Mouse (Mus musculus): ENCODE results near the gene Depdc1b. TPM values are rescaled to one million over a fixed set of nuclear protein-coding genes. Genes with fewer than 3 reads are reported as not detected.
A peak's percentile ranks its signal among the peaks of the same experiment; 100 is the strongest.

Gene Depdc1b
- polyA plus RNA-seq, 1 experiment from 2014 or later: 7.3 TPM

DNA sequence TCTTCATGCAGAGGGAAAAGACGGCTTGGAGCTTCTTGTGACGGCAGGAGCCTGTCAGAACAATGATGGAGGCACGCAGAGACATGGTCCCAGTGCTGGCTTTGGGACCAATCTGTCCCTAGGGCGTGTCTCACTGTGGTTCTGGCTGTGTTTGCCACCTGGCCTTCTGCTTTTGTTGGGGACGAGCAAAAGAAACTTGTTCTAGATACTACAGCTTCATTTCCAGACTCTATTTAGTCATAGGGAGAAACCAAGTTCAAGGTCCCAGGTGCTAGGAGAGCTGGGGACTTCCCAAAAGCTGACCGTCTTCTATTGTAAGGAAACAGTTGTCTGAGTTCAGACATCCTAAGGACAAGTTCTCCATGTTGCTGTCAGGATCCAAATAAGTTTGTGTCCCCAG lies 21.2 kb downstream of the Depdc1b start:
- H3K4me2 ChIP-seq (ENCODE audit: low read length): no peak overlapping the region
- DNase-seq (ENCODE audit: low spot score) (no peak), ATAC-seq (replicated peaks; ENCODE audit: low FRiP score, low TSS enrichment, low read depth) (no peak)
- H3K4me3 ChIP-seq (ENCODE audit: low read depth, low read length): no peak overlapping the region
- no peak overlapping the region for H3K27ac ChIP-seq (ENCODE audit: low read depth)
- H3K4me1 ChIP-seq (replicated peaks; ENCODE audit: control insufficient read depth, insufficient read depth, low read length): peaks cover 3% of the 10 kb centered on the region; the same call in 1 of the 2 replicates
- no peaks in the 10 kb centered on the region for H3K9me3 ChIP-seq (ENCODE audit: control insufficient read depth, low read length)
- H3K36me3 ChIP-seq (ENCODE audit: control insufficient read depth, insufficient read depth, low read length): no peaks in the 10 kb centered on the region
- no peaks in the 10 kb centered on the region for H3K27me3 ChIP-seq (replicated peaks; ENCODE audit: control insufficient read depth, insufficient read depth, low read length)
- H3K9ac ChIP-seq (ENCODE audit: low read length): no peak overlapping the region
- WGBS: 92% methylated on average over 6 of the region's 6 CpGs

DNA sequence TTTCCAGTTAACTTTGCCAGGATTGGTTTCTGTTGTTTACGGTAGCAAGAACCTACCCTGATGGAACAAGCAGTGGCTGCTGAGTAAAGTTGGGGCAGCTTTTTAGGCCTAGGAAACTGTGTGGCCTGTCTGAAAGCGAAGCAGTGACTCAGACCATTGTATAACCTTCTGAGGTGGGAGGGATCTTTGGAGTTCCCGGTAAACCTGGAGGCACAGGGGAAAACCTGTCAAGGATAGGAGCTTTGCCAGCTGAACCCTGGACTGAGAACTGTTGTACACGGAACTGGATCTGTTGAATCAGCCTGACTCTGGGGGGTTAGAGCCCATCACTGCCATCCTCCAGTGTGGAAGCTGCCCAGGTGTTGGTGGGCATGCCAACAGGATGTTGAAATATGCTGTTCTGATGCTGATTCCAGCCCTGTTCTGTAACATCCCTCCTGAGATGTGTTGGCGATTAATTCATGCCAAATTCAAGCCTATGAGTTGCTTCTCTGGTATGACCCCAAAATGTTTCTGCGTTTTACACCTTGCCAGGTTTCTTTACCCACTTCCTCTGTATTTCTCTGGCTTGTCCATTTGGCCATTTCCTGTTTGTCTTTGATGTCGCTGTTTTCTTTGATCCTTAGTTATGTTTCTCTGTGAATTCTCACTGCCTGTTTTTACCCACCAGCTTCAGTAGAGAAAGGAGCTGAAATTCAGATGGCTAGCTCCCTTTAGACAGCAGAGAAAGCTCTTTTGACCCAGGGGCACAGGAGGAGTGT lies 22.1 kb downstream of the Depdc1b start:
- 66% methylated on average over 7 of the region's 7 CpGs for WGBS
- ATAC-seq (replicated peaks; ENCODE audit: low FRiP score, low TSS enrichment, low read depth) (no peak), DNase-seq (ENCODE audit: low spot score) (no peak)
- H3K9me3 ChIP-seq (ENCODE audit: control insufficient read depth, low read length): no peaks in the 10 kb centered on the region
- H3K4me3 ChIP-seq (ENCODE audit: low read depth, low read length): no peak overlapping the region
- no peaks in the 10 kb centered on the region for H3K36me3 ChIP-seq (ENCODE audit: control insufficient read depth, insufficient read depth, low read length)
- peaks cover 3% of the 10 kb centered on the region; the same call in 1 of the 2 replicates for H3K4me1 ChIP-seq (replicated peaks; ENCODE audit: control insufficient read depth, insufficient read depth, low read length)
- H3K9ac ChIP-seq (ENCODE audit: low read length): no peak overlapping the region
- H3K27me3 ChIP-seq (replicated peaks; ENCODE audit: control insufficient read depth, insufficient read depth, low read length): no peaks in the 10 kb centered on the region
- H3K4me2 ChIP-seq (ENCODE audit: low read length): no peak overlapping the region
- H3K27ac ChIP-seq (ENCODE audit: low read depth): no peak overlapping the region

DNA sequence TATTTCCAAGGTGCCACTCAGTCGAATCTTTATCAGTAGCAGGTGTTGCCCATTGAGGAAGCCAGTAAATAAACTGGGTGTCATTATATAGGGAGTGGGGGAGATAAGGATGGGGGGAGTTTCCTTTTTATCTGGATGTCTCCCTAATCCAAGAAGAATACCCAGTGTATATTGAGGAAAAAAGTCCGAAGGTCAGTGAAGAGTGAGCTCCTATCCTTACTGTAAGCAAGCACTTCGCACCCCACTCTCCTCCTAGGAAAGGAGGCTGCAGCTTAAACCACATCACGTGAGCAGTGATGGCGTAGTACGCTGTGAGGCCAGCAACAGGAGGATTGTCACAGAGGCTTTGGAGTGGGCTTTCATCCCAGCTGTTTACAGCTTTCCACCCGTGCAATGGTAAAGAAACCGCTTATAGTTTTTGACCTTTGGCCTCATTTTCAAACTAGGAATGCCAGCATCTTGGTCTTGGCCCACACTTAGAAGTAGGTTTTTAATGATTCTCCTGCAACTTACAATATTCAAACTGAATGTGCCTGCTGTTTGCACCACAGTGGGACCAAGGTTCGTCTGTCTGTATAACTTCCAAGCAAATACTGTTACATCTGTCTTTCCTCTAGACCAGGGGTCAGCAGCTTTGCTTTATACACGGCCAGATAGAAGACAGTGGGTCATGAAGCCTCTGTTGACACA lies 23.9 kb downstream of the Depdc1b start:
- ATAC-seq (replicated peaks; ENCODE audit: low FRiP score, low TSS enrichment, low read depth) (peak; percentile 60), DNase-seq (ENCODE audit: low spot score) (no peak)
- H3K27ac ChIP-seq (ENCODE audit: low read depth): no peak overlapping the region
- 59% methylated on average over 10 of the region's 10 CpGs for WGBS
- H3K9me3 ChIP-seq (ENCODE audit: control insufficient read depth, low read length): no peaks in the 10 kb centered on the region
- H3K4me2 ChIP-seq (ENCODE audit: low read length): no peak overlapping the region
- no peaks in the 10 kb centered on the region for H3K27me3 ChIP-seq (replicated peaks; ENCODE audit: control insufficient read depth, insufficient read depth, low read length)
- no peak overlapping the region for H3K4me3 ChIP-seq (ENCODE audit: low read depth, low read length)
- no peaks in the 10 kb centered on the region for H3K36me3 ChIP-seq (ENCODE audit: control insufficient read depth, insufficient read depth, low read length)
- H3K4me1 ChIP-seq (replicated peaks; ENCODE audit: control insufficient read depth, insufficient read depth, low read length): peaks cover 2% of the 10 kb centered on the region; the same call in 1 of the 2 replicates
- no peak overlapping the region for H3K9ac ChIP-seq (ENCODE audit: low read length)

- no peak overlapping the region for H3K4me3 ChIP-seq (ENCODE audit: low read depth, low read length)
- WGBS: 82% methylated on average over 7 of the region's 7 CpGs
- ATAC-seq (replicated peaks; ENCODE audit: low FRiP score, low TSS enrichment, low read depth) (no peak), DNase-seq (ENCODE audit: low spot score) (no peak)
- H3K36me3 ChIP-seq (ENCODE audit: control insufficient read depth, insufficient read depth, low read length): no peaks in the 10 kb centered on the region
- H3K27ac ChIP-seq (ENCODE audit: low read depth): no peak overlapping the region
- H3K9me3 ChIP-seq (ENCODE audit: control insufficient read depth, low read length): no peaks in the 10 kb centered on the region
- no peak overlapping the region for H3K9ac ChIP-seq (ENCODE audit: low read length)
- no peaks in the 10 kb centered on the region; the same call in 1 of the 2 replicates for H3K4me1 ChIP-seq (replicated peaks; ENCODE audit: control insufficient read depth, insufficient read depth, low read length)
- no peaks in the 10 kb centered on the region for H3K27me3 ChIP-seq (replicated peaks; ENCODE audit: control insufficient read depth, insufficient read depth, low read length)
- H3K4me2 ChIP-seq (ENCODE audit: low read length): no peak overlapping the region
Observed at GRCm38 (mm10) chr13:108341585-108341984, 25.5 kb downstream of the Depdc1b start.

DNA sequence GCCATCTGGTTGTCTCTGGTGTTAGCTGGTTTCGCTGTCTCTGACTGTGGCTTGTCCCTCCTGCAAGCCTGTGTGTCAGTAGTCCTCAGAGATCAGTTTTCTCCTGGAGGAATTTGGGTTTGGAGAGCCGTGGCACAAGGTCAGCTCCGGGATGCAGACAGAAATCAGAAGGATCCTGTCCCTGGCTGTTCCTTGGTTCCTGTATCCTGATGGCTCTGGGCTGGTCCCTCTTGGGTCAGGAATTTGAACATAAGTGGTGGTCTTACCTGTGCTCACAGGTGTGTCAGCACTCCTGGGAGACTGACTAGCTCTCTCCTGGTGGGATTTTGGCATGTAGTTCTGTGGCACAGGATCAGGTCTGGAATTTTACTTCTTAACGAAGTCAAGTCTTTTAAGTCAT lies 29.6 kb downstream of the Depdc1b start:
- Histone ChIP-seq H3K4me2 (ENCODE audit: low read length) (no peak overlapping the region), H3K27ac (ENCODE audit: low read depth) (no peak overlapping the region), H3K4me1 (replicated peaks; ENCODE audit: control insufficient read depth, insufficient read depth, low read length) (no peaks in the 10 kb centered on the region), H3K4me3 (ENCODE audit: low read depth, low read length) (no peak overlapping the region), H3K9ac (ENCODE audit: low read length) (no peak overlapping the region), H3K36me3 (ENCODE audit: control insufficient read depth, insufficient read depth, low read length) (no peaks in the 10 kb centered on the region), H3K9me3 (ENCODE audit: control insufficient read depth, low read length) (no peaks in the 10 kb centered on the region), H3K27me3 (replicated peaks; ENCODE audit: control insufficient read depth, insufficient read depth, low read length) (no peaks in the 10 kb centered on the region)
- 80% methylated on average over 4 of the region's 4 CpGs for WGBS
- ATAC-seq (replicated peaks; ENCODE audit: low FRiP score, low TSS enrichment, low read depth) (no peak), DNase-seq (ENCODE audit: low spot score) (no peak)

GRCm38 (mm10) chr13:108347016-108347415 lies 30.9 kb downstream of the Depdc1b start:
- 48% methylated on average over 4 of the region's 4 CpGs for WGBS
- Histone ChIP-seq H3K27ac (ENCODE audit: low read depth) (no peak overlapping the region), H3K36me3 (ENCODE audit: control insufficient read depth, insufficient read depth, low read length) (no peaks in the 10 kb centered on the region), H3K27me3 (replicated peaks; ENCODE audit: control insufficient read depth, insufficient read depth, low read length) (no peaks in the 10 kb centered on the region), H3K4me1 (replicated peaks; ENCODE audit: control insufficient read depth, insufficient read depth, low read length) (no peaks in the 10 kb centered on the region), H3K9me3 (ENCODE audit: control insufficient read depth, low read length) (no peaks in the 10 kb centered on the region), H3K4me3 (ENCODE audit: low read depth, low read length) (no peak overlapping the region), H3K9ac (ENCODE audit: low read length) (no peak overlapping the region), H3K4me2 (ENCODE audit: low read length) (no peak overlapping the region)
- DNase-seq (ENCODE audit: low spot score): peak; percentile 70
- 0 out of 2 replicates have a peak, but pooled peaks have one; percentile 58 for ATAC-seq (replicated peaks; ENCODE audit: low FRiP score, low TSS enrichment, low read depth)

DNA sequence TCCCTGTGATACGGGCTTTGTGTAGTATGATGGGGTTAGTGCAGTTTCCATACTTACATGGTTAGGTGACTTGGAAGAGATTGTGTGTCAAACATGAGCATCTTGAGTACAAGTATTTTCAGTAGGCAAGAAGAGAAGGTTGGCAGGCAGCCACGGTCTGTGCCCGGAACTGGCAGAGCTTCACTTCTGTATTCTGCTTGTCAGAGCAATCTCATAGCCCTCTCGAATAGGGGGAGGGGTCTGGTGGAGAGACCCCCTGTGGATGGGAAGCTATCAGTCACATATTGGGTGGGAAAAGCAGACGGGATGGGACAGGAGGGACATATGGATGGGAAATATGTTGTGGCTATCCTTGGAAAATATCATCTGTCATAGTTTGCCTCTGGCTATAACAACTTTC lies 33.5 kb downstream of the Depdc1b start:
- peak; percentile 41 for DNase-seq (ENCODE audit: low spot score)
- WGBS: 85% methylated on average over 5 of the region's 5 CpGs

DNA sequence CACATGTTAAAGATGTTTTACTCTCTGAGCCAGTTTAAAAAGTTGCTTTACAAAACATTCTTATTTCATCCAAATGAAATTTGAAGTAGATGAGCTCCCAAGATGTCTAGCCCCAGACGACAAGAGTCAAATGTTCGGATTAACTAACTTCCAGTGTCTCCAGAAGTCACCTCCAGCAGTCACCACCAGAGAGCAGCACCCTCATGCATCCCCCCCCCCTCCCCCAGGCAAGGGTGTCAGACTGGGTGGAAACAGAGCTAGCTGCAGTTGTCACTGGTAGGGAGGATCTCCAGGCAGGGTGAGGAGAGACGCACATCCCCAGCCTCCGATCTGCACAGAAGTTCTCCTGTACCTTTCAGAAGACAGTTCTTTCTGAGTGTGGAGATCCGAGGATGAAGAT lies 37.6 kb downstream of the Depdc1b start:
- DNase-seq (ENCODE audit: low spot score): peak; percentile 45
- 85% methylated on average over 5 of the region's 5 CpGs for WGBS
- no peak for ATAC-seq (replicated peaks; ENCODE audit: low FRiP score, low TSS enrichment, low read depth)
- H3K4me2 ChIP-seq (ENCODE audit: low read length): no peak overlapping the region
- H3K9ac ChIP-seq (ENCODE audit: low read length): no peak overlapping the region
- no peaks in the 10 kb centered on the region for H3K9me3 ChIP-seq (ENCODE audit: control insufficient read depth, low read length)
- H3K4me3 ChIP-seq (ENCODE audit: low read depth, low read length): no peak overlapping the region
- H3K27ac ChIP-seq (ENCODE audit: low read depth): no peak overlapping the region
- no peaks in the 10 kb centered on the region for H3K27me3 ChIP-seq (replicated peaks; ENCODE audit: control insufficient read depth, insufficient read depth, low read length)
- no peaks in the 10 kb centered on the region for H3K4me1 ChIP-seq (replicated peaks; ENCODE audit: control insufficient read depth, insufficient read depth, low read length)
- no peaks in the 10 kb centered on the region for H3K36me3 ChIP-seq (ENCODE audit: control insufficient read depth, insufficient read depth, low read length)

More for the DNA sequence above, 33.5 kb downstream of the Depdc1b start:
- H3K9me3 ChIP-seq (ENCODE audit: control insufficient read depth, low read length): no peaks in the 10 kb centered on the region
- no peaks in the 10 kb centered on the region for H3K27me3 ChIP-seq (replicated peaks; ENCODE audit: control insufficient read depth, insufficient read depth, low read length)
- H3K36me3 ChIP-seq (ENCODE audit: control insufficient read depth, insufficient read depth, low read length): no peaks in the 10 kb centered on the region
- H3K4me3 ChIP-seq (ENCODE audit: low read depth, low read length): no peak overlapping the region
- no peak overlapping the region for H3K4me2 ChIP-seq (ENCODE audit: low read length)
- no peak overlapping the region for H3K27ac ChIP-seq (ENCODE audit: low read depth)
- H3K9ac ChIP-seq (ENCODE audit: low read length): no peak overlapping the region
- no peak for ATAC-seq (replicated peaks; ENCODE audit: low FRiP score, low TSS enrichment, low read depth)
- no peaks in the 10 kb centered on the region for H3K4me1 ChIP-seq (replicated peaks; ENCODE audit: control insufficient read depth, insufficient read depth, low read length)

All from intestine, embryonic 14.5 days (tissue).